Mouse (Mus musculus) lung, postnatal 0 days (tissue): ENCODE data around the gene Zscan10. TPM values are rescaled to one million over a fixed set of nuclear protein-coding genes. Genes with fewer than 3 reads are reported as not detected.

Experiments used
- ATAC-seq: fragments of 200-750 bp; cut with Nextera tagmentation; 2 replicates; pipeline ENCODE4 v1.8.0; 2017; ENCODE audit warnings: moderate library complexity
- DNase-seq: peaks from one replicate; pipeline ENCODE4 v3.0.0-alpha.2; 2016; ENCODE audit warnings: low spot score
- H3K27ac ChIP-seq: fragments of 300-500 bp; sonication (generic); 2 replicates; pipeline ENCODE4 v1.5.1; 2014; ENCODE audit warnings: antibody characterized with exemption, mild to moderate bottlenecking, low read length, mixed read lengths
- H3K27me3 ChIP-seq: fragments of 300-500 bp; sonication (generic); replicated peaks from 2 replicates; pipeline ENCODE4 v1.6.1; 2014; ENCODE audit warnings: low read length, mixed read lengths; ENCODE audit not compliant: insufficient read depth
- H3K36me3 ChIP-seq: fragments of 300-500 bp; sonication (generic); 2 replicates; pipeline ENCODE4 v1.6.1; 2014; ENCODE audit warnings: low read length, mixed read lengths; ENCODE audit not compliant: insufficient read depth
- H3K4me1 ChIP-seq: fragments of 300-500 bp; sonication (generic); 2 replicates; pipeline ENCODE4 v1.6.1; 2014; ENCODE audit warnings: antibody characterized with exemption, low read depth, low read length, mixed read lengths; ENCODE audit not compliant: insufficient read depth
- H3K4me2 ChIP-seq: fragments of 300-500 bp; sonication (generic); replicated peaks from 2 replicates; pipeline ENCODE4 v1.6.1; 2014; ENCODE audit warnings: low read depth, mild to moderate bottlenecking, low read length, moderate library complexity, mixed read lengths
- H3K4me3 ChIP-seq: fragments of 300-500 bp; sonication (generic); 2 replicates; pipeline ENCODE4 v1.5.1; 2014; ENCODE audit warnings: low read depth, low read length
- H3K9ac ChIP-seq: fragments of 300-500 bp; sonication (generic); replicated peaks from 2 replicates; pipeline ENCODE4 v1.6.1; 2014; ENCODE audit warnings: low read depth, mild to moderate bottlenecking
- H3K9me3 ChIP-seq: fragments of 300-500 bp; sonication (generic); 2 replicates; pipeline ENCODE4 v1.6.1; 2016; ENCODE audit warnings: low read length, mixed read lengths
- CTCF ChIP-seq: IDR thresholded peaks from 2 replicates; pipeline ENCODE4 v1.5.1; 2016; ENCODE audit warnings: antibody characterized with exemption, mild to moderate bottlenecking
- EP300 ChIP-seq: IDR thresholded peaks from 2 replicates; pipeline ENCODE4 v1.6.1; 2016; ENCODE audit warnings: antibody characterized with exemption, mild to moderate bottlenecking, control low read depth
- WGBS: fragments of 180-500 bp; shearing (Covaris S2); extraction: QIAGEN DNeasy Blood & Tissue Kit; methylation state at CpG from one replicate; pipeline ENCODE4 v1.1.7; 2014; 5-methylcytosine and 5-hydroxymethylcytosine counted together
- polyA plus RNA-seq: library from polyadenylated mRNA; unstranded; fragments of >200 nt; fragmentation: Nextera tagmentation; extraction: Ambion mirVana; gene quantifications from 2 replicates; pipeline ENCODE4 v1.2.1, GENCODE M21; 2015

The Zscan10 gene
- polyA plus RNA-seq, 1 experiment from 2014 or later, result not detected

DNA sequence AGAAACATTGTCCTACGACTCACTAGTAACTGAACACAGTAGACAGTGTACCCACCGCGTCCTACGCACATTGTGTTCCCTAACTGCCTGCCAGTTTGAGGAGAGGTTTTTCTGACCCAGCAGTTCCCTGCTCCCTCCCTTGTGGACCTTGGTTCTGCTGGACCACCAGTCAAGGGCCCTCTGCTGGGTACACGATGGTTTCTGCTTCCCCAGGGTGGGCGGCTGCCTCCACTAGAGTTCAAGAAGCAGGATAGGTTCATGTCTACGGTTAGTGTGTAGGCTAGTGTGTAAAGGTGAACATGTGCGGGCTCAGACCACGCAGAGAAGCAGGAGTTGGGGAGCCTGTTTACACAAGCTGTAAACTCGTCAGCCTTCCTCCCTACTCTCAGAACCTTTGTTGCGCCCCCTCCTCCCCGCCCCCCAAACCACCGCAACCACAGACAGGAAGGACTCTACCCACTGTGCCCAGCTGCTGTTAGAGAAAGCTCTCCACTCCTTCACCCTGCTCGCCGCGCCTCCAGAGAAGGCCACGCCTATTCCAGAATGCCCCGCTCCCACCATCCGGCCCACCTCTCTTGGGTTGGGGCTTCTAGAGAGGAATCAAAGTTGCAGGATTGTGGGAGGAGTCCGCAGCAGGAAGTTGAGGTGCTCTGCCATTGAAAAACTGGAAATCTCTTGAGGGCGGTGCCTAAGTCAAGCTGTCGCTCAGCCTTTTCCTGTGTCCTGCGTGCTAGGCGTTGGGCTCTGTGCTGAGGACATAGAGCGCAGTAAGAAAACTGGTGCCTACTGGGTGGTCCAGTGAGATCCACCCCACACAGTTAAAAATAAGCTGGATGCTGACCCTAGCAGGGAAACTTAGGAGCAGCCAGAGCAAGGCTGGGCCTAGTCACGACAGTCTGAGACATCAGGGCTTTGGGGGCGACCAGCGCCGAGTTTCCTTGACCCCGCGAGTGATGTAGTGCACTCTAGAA lies 1.8 kb upstream of the Zscan10 start, which contains the start of gene Zfp13:
TSS of gene Zfp13 (minus strand) at position 906 of the 971 bp plus-strand sequence.
- H3K4me3 ChIP-seq, result peak within 1 kb of the TSS; percentile 37
- H3K9me3 ChIP-seq, result no peaks in the 10 kb centered on the region
- H3K36me3 ChIP-seq, result no peaks in the 10 kb centered on the region
- peaks cover 4% of the 10 kb centered on the region; the same call in 1 of the 2 replicates for H3K4me1 ChIP-seq
- peak within 1 kb of the TSS; percentile 64 for H3K4me2 ChIP-seq
- peak within 1 kb of the TSS; percentile 93 for H3K27ac ChIP-seq
- peak; percentile 98 for ATAC-seq
- DNase-seq, result peak; percentile 99
- TF ChIP-seq CTCF (no peak; the same call in 1 of the 2 replicates), EP300 (no peak; the same call in 1 of the 2 replicates)
- no peaks in the 10 kb centered on the region for H3K27me3 ChIP-seq
- WGBS, result 2% methylated on average over 29 of the region's 31 CpGs
- peak within 1 kb of the TSS; percentile 47 for H3K9ac ChIP-seq

DNA sequence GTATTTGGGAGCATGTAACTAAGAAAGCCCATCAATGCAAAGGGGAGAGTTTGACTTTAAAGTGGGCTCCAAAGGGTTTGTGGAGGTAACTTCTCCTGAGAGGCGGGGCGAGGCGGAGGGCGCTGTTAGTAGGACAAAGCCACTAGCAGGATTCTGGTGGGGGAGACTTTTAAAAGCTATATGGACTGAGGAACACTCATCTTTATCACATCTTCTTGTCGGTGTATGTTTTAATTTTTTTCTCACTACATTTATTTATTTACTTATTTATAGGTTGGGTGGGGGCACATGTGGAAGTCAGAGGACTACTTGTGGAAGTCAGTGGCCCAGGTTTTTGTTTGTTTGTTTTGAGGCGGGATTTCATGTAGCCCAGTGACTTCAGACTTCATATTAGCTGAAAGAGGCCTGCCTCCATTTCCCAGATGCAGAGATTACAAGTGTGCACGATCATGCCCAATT lies 1.0 kb upstream of the Zscan10 start:
- peak; percentile 25 for DNase-seq
- peak overlapping the region; percentile 74 for H3K27ac ChIP-seq
- H3K9me3 ChIP-seq, result no peaks in the 10 kb centered on the region
- 34% methylated on average over 7 of the region's 7 CpGs for WGBS
- peak overlapping the region; percentile 21; the same call in 1 of the 2 replicates for H3K9ac ChIP-seq
- peaks cover 4% of the 10 kb centered on the region; the same call in 1 of the 2 replicates for H3K4me1 ChIP-seq
- ATAC-seq, result 0 out of 2 replicates have a peak, but pooled peaks have one; percentile 0
- H3K4me3 ChIP-seq, result peak overlapping the region; percentile 37
- TF ChIP-seq CTCF (no peak), EP300 (no peak)
- no peaks in the 10 kb centered on the region for H3K27me3 ChIP-seq
- peak overlapping the region; percentile 64 for H3K4me2 ChIP-seq
- H3K36me3 ChIP-seq, result no peaks in the 10 kb centered on the region

- TF ChIP-seq EP300 (no peak), CTCF (no peak)
- Histone ChIP-seq H3K4me3 (no peak overlapping the region), H3K4me2 (no peak overlapping the region), H3K27me3 (no peaks in the 10 kb centered on the region), H3K36me3 (no peaks in the 10 kb centered on the region), H3K4me1 (peaks cover 4% of the 10 kb centered on the region; the same call in 1 of the 2 replicates), H3K9me3 (no peaks in the 10 kb centered on the region), H3K27ac (no peak overlapping the region), H3K9ac (no peak overlapping the region)
- 37% methylated on average over 10 of the region's 10 CpGs for WGBS
- DNase-seq (no peak), ATAC-seq (no peak)
Observed at GRCm38 (mm10) chr17:23601836-23602585, 1.4 kb downstream of the Zscan10 start.

- Histone ChIP-seq H3K4me3 (no peak overlapping the region), H3K36me3 (no peaks in the 10 kb centered on the region), H3K4me2 (no peak overlapping the region), H3K4me1 (peaks cover 4% of the 10 kb centered on the region; the same call in 1 of the 2 replicates), H3K27me3 (no peaks in the 10 kb centered on the region), H3K9ac (no peak overlapping the region), H3K27ac (no peak overlapping the region), H3K9me3 (no peaks in the 10 kb centered on the region)
- DNase-seq, result no peak
- ATAC-seq, result no peak
- TF ChIP-seq EP300 (no peak), CTCF (no peak)
- WGBS, result 44% methylated on average over 8 of the region's 8 CpGs
Observed at GRCm38 (mm10) chr17:23603077-23603476, 2.4 kb downstream of the Zscan10 start.

DNA sequence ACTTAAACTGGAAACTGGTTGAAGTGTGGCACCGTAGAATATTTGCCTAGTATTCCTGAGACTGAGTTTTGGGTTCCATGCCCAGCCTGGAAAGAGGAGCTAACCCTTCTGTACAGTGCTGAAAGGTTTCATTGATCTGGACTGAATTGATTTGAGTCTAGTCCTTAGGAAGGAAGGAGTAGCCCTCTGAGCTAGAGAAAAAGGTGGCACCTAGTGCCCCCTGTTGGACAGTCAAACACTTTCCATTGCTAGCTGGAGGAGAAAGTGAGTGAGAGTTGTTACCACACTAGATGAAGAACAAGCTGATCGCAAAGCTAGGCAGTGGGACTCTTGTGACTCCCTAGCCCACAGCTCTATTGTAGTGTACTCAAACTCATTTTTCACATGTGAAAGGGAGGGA lies 2.9 kb downstream of the Zscan10 start:
- DNase-seq, result peak; percentile 63
- no peak for ATAC-seq
- no peaks in the 10 kb centered on the region for H3K9me3 ChIP-seq
- H3K27me3 ChIP-seq, result no peaks in the 10 kb centered on the region
- H3K4me1 ChIP-seq, result peaks cover 1% of the 10 kb centered on the region; the same call in 1 of the 2 replicates
- no peak overlapping the region for H3K4me3 ChIP-seq
- WGBS, result 61% methylated on average over 2 of the region's 2 CpGs
- H3K9ac ChIP-seq, result no peak overlapping the region
- H3K36me3 ChIP-seq, result no peaks in the 10 kb centered on the region
- H3K27ac ChIP-seq, result no peak overlapping the region
- peak; percentile 71 for TF ChIP-seq CTCF
- no peak for TF ChIP-seq EP300
- H3K4me2 ChIP-seq, result no peak overlapping the region

GRCm38 (mm10) chr17:23604394-23604793 lies 3.7 kb downstream of the Zscan10 start:
- Histone ChIP-seq H3K9ac (no peak overlapping the region), H3K36me3 (no peaks in the 10 kb centered on the region), H3K9me3 (no peaks in the 10 kb centered on the region), H3K4me2 (no peak overlapping the region), H3K4me3 (no peak overlapping the region), H3K27me3 (no peaks in the 10 kb centered on the region), H3K27ac (no peak overlapping the region), H3K4me1 (no peaks in the 10 kb centered on the region)
- WGBS, result 71% methylated on average over 7 of the region's 7 CpGs
- ATAC-seq, result no peak
- DNase-seq, result no peak
- TF ChIP-seq EP300 (no peak), CTCF (0 out of 2 replicates have a peak, but pooled peaks have one; percentile 19)
